Mouse (Mus musculus): Measurements from ENCODE around the gene Jmjd6.

- no peak for TF ChIP-seq CTCF (conservative IDR thresholded peaks at IDR 0.05; ENCODE audit: low read length)
- no peak for TF ChIP-seq POU5F1 (IDR thresholded peaks at IDR 0.05; ENCODE audit: borderline replicate concordance, low read length)
Observed at GRCm38 (mm10) chr11:116851576-116852290, 8.5 kb upstream of the Jmjd6 start.
